Mouse (Mus musculus): ENCODE data around the gene Fam69b.
A peak's percentile ranks its signal among the peaks of the same experiment; 100 is the strongest.

The Fam69b gene

DNA sequence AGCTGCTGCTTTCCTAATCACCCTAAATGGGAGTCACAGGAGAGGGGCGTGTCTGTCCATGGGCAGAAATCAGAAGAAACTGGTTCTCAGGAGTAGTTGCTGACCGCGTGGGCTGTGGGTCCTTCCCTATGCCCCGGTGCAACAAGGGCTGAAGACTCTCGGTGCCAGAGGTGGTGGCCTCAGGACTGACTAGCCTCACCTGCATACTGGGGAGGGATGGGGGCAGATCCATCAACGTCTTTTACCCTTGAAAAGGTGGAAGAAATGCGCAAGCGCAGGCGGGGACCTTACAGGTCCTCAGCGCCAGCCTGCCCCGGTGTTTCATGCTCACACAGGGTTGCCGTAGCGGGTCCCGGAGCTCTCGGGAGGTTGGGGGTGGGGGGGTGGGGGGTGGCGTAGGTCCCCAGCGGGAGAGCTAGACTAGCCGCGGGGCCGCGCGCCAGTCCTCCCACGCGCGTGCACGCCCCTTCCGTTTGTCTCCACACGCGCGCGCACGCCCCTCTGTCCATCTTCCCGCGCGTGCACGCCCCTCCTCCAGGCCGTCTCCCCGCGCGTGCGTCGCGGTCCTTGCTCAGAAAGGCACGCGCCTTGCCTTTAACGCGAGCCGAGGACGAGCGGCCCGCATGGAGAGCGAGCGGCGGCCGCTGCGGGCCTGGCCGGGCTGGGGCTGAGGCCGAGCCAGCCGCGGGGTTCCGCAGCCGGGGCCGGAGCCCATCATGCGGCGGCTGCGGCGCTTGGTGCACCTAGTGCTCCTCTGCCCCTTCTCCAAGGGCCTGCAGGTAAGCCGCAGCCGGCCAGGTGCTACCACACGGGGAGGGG, at the start of gene Fam69b:
Gene Fam69b (plus strand): TSS at position 537 of the 819 bp plus-strand sequence.
- no peak for DNase-seq (ENCODE audit: low spot score)

DNA sequence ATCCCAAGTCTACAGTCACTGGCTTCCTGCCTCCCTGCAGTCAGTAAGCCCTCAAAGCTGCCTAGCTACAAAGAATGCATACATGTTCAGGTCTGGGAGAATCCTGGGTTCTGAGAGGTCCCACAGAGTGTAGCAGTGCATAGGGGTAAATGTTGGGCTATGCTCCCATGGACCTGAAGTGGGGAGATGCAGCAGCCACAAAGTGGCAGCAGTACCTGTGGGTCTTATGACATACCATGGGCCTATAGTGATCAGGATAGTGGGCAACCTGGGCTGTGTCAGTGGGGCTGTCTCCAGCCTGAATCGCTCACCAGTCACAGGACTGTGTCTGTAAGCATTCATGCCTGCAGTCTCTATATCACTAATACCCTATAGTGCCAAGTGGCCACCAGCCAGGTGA, 48.5 kb upstream of the Fam69b start, which contains the start of gene Egfl7:
Gene Egfl7 (plus strand): TSS at position 301 of the 400 bp plus-strand sequence.
- DNase-seq (ENCODE audit: low spot score): no peak

DNA sequence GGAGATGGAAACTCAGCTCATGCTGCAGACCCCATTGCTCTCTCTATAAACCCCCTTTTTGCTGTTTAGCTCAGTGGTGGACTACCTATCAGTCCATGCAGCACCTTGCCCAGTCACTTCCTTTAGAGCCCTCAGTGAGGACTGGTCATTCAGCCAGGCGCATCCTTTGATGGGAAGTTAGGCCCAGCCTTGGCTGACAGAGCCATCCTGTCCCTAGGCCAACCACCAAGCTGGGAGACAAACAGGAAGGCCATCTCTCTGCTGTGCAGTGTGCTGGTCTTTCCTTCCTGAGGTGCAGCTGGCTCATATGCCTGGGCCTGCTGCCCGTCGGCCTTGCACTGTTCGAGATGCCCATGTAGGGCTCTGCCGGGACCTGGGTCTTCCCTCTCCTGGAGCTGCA, 47.5 kb upstream of the Fam69b start:
- no peak for DNase-seq (ENCODE audit: low spot score)

DNA sequence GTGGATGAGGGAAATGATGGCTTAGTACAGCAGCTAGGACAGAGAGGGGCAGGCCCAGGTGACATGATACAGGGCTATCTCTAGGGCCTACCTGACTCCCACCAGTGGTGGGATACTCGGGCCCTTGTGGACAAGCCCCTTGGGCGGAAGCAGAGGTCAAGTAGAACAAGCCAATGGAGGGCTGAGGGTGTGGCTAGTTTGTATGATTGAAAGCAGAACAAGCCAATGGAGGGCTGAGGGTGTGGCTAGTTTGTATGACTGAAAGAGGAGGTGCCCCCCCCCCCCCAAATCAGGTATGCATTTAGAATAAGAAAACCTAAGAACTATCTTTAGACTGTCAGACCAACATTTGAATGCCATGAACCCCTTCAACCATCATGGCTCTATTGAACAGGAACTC, 46.1 kb upstream of the Fam69b start:
- DNase-seq (ENCODE audit: low spot score): no peak

DNA sequence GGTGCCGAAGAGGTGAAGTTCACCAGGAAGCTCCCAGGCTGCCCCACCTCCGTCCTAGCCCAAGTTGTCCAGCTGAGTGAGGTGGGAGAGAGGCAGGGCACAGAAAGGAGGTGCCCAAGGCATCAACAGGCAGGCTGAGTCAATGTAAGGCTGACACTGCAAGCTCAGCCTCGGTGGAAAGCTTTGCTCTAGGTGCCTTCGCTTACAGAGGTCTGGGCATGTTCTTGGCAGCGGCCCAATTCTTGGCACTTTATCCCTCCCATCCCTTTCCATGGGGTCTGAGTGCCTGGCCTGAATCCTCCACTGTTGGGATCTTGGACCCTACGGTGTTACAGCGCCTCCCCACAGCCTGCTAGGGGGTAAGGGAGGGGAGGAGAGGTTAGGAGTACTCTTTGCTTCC, 45.5 kb upstream of the Fam69b start:
- DNase-seq (ENCODE audit: low spot score): no peak

DNA sequence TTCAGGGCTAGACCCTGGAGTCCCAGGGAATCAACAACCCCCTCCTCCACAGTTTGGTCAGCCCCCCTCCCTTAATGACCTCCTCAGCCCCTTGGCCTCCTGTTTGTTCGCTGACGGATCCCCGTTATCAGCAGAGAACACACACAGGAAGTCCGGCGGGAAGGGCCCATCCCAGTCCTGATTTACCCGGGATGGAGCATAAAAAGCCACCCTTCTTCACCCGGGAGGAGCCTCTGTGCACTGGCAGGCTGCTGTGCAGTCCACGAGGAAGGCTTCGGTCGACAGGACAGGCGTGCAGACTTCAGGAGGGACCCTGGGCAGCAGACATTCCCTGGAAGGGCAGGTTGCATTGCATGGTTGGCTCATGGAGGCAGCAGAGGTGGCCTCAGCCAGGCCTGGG, 44.6 kb upstream of the Fam69b start:
- no peak for DNase-seq (ENCODE audit: low spot score)

DNA sequence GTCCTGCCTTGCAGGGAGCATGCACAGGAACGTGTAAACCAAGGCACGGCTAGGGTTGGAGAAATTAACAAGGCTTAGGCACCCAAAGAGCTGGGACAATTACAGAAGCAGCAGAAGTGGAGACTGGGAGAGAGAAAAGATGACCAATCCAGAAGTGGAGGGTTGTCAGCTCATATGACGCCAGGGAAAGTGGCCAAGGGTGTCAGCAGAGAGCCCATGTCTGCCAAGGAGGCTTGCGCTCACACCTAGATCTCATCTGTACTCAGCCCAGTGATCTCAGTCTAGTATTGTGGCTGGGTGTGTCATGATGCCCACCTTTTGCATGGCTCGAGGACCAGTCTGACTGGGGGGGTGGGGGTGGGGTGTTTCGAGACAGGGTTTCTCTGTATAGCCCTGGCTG, 42.5 kb upstream of the Fam69b start:
- DNase-seq (ENCODE audit: low spot score): no peak

DNA sequence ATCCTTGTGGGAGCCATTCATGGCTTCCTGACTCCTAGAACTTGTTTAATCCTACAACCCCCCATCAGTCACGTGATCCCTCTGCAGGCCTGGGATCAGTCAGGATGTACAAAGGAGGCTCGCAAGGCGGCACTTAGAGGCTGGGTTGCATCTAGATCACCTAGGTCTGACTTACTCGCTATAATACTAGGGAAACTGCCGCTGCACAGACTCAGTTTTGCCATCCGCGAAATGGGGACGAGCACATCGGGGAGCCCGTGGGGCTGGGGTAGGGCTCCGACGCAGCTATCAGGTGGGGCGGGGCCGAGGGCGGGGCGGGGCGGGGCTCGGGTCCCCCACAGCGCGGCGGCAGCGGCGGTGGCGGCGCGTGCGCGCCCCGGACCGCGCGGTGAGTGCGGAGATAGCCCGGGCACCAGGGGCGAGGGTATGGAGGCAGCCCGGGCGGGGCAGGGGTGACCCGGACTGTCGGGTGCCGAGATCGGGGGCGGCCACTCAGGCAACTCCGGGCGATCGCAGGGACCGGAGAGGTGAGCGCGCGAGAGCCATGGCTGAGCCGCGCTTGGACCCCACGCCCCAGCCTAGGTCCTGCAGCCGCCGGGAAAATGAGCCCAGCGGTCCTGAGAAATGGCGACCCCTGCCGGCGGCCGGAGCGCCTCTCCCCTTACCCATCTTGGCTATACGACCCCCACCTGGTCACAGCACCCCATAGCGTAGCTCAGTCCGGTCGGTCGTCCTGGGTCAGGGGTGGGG, 41.8 kb upstream of the Fam69b start, which contains the start of gene Gm20532:
Gene Gm20532 (plus strand): TSS at position 346 of the 750 bp plus-strand sequence.
- no peak for DNase-seq (ENCODE audit: low spot score)

DNA sequence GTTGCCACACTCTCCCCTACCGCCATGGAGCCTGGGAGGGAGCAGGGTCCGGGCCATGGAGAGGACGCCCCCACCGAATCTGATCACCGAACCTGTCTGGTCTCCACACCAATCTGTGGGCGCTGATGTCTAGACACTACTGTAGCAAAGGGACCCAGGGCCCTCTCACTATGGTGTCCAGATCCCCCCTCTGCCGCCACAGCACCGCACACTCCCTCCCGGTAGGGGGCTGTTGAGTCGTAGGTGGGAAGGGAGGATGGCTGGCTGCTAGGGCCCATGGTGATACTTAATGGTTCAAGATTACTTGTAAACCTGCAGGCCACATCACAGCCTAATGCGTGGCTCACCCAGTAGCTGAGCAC, 41.2 kb upstream of the Fam69b start:
- no peak for DNase-seq (ENCODE audit: low spot score)

DNA sequence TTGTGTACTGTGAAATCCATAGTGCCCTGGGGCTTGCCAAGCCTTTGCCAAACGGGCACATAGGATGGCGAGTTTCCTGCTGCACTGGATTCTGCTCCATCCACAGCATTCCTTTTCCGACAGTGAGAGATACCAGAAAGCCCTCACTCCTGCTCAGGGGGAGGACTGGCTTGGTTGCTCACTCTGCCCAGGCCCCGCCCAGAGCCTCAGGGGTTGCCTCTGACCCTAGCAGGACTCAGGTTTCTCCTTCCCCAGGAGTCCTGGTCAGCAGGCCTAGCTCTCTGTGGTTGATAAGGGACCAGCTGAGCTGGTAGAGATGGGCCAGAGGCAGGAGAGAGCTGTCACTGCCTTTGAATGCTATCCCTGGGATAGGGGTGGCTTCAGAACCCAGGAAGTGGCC, 39.7 kb upstream of the Fam69b start:
- DNase-seq (ENCODE audit: low spot score): no peak

DNA sequence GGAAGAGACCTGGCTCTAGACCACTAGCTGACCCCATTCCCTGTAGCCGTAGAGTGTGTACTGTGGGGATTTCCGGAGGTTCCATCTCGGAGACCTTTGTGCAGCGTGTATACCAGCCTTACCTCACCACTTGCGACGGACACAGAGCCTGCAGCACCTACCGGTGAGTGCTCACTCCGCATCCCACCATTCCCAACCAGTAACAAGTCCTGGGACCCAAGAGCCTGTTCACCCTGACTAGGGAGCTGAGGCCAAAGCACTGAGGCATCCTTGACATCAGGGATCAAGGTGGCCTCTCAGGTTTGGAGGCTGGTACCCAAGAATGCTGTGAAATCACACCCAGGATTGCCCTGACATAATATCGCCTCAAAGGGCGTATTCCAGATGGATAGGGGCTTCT, 39.0 kb upstream of the Fam69b start:
- DNase-seq (ENCODE audit: low spot score): no peak

DNA sequence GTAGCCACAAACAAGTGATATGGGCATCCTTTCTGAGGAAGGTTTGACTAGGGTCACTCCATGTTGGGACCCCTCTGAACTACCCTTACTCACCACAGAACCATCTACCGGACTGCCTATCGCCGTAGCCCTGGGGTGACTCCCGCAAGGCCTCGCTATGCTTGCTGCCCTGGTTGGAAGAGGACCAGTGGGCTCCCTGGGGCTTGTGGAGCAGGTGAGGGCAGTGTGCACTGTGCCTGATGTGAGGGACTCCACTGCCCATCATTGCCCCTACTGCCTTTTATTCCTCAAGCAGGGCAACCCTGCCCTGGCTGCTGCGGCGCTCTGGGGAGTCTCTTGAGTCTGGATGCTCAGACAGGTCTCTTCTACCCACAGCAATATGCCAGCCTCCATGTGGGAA, 38.0 kb upstream of the Fam69b start:
- no peak for DNase-seq (ENCODE audit: low spot score)

DNA sequence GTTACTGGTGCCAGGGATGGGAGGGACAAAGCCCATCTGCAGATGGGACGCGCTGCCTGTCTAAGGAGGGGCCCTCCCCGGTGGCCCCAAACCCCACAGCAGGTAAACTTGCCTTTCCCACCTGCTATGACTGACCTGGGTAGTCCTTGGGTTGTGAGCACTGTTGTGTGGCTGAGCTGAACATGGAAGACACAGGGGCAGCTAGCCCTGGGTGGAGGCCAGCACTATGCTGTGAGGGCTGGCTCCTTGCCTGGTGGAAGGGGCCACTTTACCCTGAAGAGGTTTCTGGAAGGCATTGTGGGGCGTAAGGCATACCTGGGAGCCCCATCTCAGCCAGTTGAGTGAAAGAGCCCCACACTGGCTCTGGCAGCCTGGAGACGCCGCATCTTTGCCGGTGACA, 37.3 kb upstream of the Fam69b start:
- DNase-seq (ENCODE audit: low spot score): no peak

DNA sequence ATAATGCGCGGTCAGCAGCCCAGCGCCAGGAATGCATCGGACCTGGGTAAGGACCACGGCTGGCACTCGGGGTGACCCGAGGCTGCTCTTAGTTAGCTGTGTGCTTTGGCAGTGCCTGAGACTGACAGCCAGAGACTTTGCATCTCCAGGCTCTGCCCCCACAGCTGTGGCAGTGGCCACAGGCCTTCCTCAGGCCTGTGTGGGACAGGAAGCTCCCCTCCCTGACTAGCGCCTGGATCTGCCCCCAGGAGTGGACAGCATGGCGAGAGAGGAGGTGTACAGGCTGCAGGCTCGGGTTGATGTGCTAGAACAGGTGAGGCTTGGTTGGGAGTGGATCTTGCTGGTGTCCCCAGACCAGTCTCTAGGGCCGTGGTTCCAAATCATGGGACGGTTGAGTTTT, 36.8 kb upstream of the Fam69b start:
- DNase-seq (ENCODE audit: low spot score): no peak

DNA sequence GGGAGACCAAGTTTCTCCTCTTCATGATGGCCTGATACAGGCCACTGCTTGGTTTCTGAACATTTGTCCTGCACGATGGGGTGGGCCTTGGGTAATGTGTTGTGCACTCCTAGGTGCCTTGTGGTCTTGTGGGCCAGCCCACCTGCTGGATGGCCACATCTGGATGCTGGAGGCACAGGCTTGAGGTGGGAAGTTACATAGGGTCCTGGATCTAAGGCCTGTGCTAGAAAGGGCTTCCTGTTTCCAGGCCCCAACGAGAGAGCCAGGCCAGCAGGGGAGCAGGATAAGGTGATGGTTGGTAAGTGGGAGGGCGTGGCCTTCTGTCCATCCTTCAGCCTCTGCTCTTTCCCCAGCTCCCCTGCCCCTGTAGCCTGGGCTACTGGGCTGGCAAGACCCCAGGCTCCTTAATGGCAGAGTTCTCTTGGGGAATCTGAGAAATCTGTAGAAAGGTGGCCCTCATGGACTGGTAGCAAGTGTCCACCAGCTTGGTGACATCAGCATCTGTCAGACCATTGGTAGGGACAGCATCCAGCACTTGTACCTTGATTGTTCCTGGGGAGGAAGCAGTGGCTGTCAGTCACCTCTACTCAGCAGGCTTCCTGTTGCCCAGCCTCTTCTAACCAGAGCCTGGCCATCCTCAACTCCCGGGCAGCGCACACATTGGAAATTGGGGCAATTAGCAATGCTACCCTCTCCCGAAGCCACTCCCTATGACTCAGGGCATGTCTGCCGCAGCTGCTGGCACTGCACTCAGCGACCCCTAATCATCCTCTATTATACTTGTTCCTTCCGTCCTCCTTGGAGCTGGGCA, 34.8 kb upstream of the Fam69b start:
- DNase-seq (ENCODE audit: low spot score): no peak

DNA sequence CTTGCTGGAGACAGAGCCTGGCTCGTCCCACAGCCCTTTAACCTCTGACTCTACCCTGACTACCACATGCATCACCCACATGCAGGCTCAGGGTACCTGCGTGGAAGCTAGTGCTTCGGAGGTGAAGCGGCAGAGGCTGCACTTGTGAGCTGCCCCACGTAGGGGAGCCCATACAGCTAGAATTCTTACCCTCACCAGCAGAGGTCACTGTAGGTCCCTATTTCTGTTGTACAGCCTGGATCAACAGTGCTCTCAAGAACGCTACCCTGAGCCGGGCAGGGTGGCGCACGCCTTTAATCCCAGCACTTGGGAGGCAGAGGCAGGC, 34.3 kb upstream of the Fam69b start:
- DNase-seq (ENCODE audit: low spot score): peak; percentile 63

DNA sequence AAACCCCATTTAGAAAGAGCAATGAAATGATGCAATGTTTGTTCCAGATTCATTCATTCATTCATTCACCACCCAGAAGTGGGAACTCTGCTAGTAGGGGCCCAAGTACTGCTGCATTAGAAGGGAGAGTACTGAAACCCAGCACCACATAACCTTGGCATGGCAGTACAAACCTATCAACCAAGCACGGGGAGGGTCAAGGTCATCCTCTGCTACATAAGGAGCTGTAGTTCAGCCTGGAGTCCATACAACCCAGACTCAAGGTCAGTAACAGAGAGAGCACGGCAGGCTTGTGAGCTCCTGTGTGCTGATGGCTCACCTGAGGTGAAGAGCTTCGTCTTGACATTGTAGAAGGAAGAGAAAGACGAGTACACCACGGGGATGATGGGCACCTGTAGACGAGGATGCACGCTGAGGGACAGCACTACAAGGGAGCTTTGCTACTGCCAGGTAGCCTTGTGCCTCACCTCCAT, 33.8 kb upstream of the Fam69b start:
- DNase-seq (ENCODE audit: low spot score): no peak

DNA sequence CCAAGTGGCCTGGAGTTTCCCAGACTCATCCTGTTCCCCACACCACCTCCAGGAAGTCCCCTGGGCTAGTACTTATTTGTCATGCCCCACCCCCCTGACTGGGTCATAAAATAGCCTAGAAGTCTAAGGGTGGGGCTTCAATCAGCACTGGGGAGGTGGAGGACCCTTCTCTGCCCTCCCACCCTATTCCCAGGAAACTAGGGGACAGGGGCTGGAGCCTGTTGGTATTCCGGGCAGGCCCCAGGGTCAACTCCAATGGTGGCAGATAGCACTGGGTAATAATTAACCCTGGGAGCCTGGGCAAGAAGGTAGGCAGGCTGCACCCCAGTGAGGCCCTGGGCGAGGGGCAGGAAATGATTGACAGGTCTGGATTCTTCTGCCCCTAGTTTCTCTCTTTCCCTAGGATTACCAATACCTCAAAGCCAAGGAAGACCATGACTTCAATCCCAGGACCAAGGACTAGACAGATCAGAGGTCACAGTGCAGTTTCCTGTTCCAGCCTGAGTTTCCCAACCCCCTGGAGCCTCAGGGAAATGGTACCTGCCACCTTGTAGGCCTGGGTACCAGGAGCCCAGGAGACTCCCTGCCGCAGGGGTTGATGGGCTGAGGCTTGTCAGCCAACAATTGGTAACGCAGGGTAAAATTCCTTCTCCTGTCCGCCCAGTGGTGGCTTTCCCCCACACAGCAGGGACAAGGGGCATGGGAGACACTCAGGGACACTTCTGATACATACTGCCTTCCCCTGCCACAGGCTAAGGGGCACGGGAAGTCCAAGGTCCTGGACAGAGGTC, 33.1 kb upstream of the Fam69b start:
- DNase-seq (ENCODE audit: low spot score): no peak

DNA sequence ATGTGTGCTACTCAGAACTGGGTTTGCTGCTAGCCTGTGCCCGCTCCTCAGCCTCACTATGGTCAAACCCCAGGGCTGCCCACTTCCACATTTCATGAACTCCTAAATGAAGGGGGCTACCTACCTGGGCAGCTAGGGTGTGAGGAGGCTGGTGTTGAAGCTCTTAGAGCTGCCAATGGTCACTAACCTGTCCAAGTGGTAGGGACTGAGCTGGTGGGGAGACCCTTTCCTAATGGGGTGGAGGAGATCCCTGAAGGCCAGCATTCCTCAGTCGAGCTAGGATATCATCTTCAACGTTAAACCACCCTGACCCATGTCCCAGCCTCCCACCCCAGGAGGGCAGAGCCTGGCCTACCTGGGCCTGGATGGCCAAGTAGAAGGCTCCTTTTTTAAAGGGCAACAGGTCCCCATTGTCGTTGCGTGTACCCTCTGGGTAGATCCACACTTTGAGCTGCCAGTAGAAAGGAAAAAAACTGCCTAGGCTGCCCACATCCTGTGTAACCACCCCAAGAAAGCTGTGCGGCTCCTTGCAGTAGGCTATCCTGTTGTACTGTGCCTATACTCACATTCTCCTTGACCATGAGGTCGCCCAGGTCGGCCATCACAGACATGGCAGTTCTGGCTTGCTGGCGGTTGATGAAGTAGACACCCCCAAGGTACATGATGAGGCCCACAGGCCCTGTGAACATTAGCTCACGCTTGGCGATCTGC, 32.4 kb upstream of the Fam69b start:
- DNase-seq (ENCODE audit: low spot score): no peak

DNA sequence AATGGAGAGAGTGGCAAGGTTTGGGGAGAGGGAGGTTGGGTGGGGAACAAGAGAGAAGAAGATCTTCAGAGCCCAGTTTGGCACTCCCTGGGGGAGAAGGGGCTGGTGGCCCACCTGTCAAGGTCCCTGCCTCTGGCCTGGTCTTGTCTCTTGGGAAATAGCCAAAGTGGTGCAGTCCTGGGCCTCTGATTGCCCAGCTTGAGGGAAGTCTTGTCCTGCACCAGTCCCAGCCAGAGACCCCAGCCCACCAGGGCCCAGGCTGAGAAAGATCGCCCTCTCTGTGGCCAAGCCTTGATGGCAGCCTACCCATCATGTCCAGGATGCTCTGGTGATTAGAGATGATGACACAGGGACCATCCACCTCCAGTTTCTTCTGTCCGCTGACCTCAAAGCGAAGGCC, 31.4 kb upstream of the Fam69b start:
- no peak for DNase-seq (ENCODE audit: low spot score)

DNA sequence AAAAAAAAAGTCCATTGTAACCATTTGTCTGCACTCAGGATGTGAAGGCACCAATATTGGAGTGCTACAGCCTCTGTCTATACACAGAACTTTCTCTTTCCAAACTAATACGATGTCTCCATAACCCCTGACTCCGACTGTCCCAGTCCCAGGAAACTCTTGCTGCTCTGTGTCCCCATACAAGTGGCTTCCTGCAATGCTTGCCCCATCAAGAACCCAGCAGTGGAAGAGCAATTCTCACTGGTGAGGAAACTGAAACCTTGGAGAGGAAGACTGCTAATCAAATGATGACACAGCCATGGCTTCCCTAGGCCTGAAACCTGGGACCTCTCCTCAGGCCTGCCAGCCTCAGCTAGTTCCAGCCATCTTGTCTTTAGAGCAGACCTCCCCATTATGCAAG, 30.4 kb upstream of the Fam69b start:
- DNase-seq (ENCODE audit: low spot score): no peak
